Mouse (Mus musculus): ENCODE results near the gene Prr29.
"Not testable (repeated sequence)": the region's sequence is repeated elsewhere in the genome, so short reads cannot be mapped to it uniquely, and the experiment has no call there.

Gene Prr29

GRCm38 (mm10) chr11:106355382-106356128 is 9.7 kb upstream of the Prr29 start:
- no peak for DNase-seq (ENCODE audit: low spot score)

GRCm38 (mm10) chr11:106359350-106359749 is 5.9 kb upstream of the Prr29 start:
- DNase-seq (ENCODE audit: low spot score), result peak; percentile 67

GRCm38 (mm10) chr11:106364712-106365111 is 560 bp upstream of the Prr29 start:
- DNase-seq (ENCODE audit: low spot score), result peak; percentile 50

- DNase-seq (ENCODE audit: low spot score), result peak; percentile 87
Observed at GRCm38 (mm10) chr11:106366316-106366715, 1.0 kb downstream of the Prr29 start.

GRCm38 (mm10) chr11:106373998-106374397 is 8.7 kb downstream of the Prr29 start:
- no peak for DNase-seq (ENCODE audit: low spot score)

- no peak for DNase-seq (ENCODE audit: low spot score)
Observed at GRCm38 (mm10) chr11:106374559-106374958, 9.3 kb downstream of the Prr29 start.

GRCm38 (mm10) chr11:106374979-106375378 is 9.7 kb downstream of the Prr29 start:
- DNase-seq (ENCODE audit: low spot score), result no peak

- DNase-seq (ENCODE audit: low spot score), result no peak
Observed at GRCm38 (mm10) chr11:106381011-106381410, 15.7 kb downstream of the Prr29 start.

- DNase-seq (ENCODE audit: low spot score), result no peak
Observed at GRCm38 (mm10) chr11:106381883-106382282, 16.6 kb downstream of the Prr29 start.

GRCm38 (mm10) chr11:106382424-106382823 is 17.2 kb downstream of the Prr29 start:
- no peak for DNase-seq (ENCODE audit: low spot score)

GRCm38 (mm10) chr11:106383051-106383790 is 17.9 kb downstream of the Prr29 start:
- DNase-seq (ENCODE audit: low spot score), result no peak

GRCm38 (mm10) chr11:106386409-106386808 is 21.1 kb downstream of the Prr29 start:
- DNase-seq (ENCODE audit: low spot score), result no peak

- DNase-seq (ENCODE audit: low spot score), result no peak
Observed at GRCm38 (mm10) chr11:106387020-106387419, 21.7 kb downstream of the Prr29 start.

GRCm38 (mm10) chr11:106387791-106388216 is 22.5 kb downstream of the Prr29 start, which contains the start of gene Icam2:
Gene Icam2 (minus strand): TSS chr11:106388075.
- DNase-seq (ENCODE audit: low spot score), result no peak

- DNase-seq (ENCODE audit: low spot score), result no peak
Observed at GRCm38 (mm10) chr11:106389611-106390010, 24.3 kb downstream of the Prr29 start.

- DNase-seq (ENCODE audit: low spot score), result no peak
Observed at GRCm38 (mm10) chr11:106390757-106391156, 25.5 kb downstream of the Prr29 start.

GRCm38 (mm10) chr11:106391546-106392188 is 26.4 kb downstream of the Prr29 start:
- peak; percentile 92 for DNase-seq (ENCODE audit: low spot score)

- no peak for DNase-seq (ENCODE audit: low spot score)
Observed at GRCm38 (mm10) chr11:106392597-106393330, 27.5 kb downstream of the Prr29 start.

GRCm38 (mm10) chr11:106393331-106393616 is 28.0 kb downstream of the Prr29 start:
- no peak for DNase-seq (ENCODE audit: low spot score)

GRCm38 (mm10) chr11:106394055-106394454 is 28.8 kb downstream of the Prr29 start:
- not testable (repeated sequence) for DNase-seq (ENCODE audit: low spot score)

- peak; percentile 35 for DNase-seq (ENCODE audit: low spot score)
Observed at GRCm38 (mm10) chr11:106397656-106398055, 32.4 kb downstream of the Prr29 start.

GRCm38 (mm10) chr11:106398481-106398880 is 33.2 kb downstream of the Prr29 start:
- no peak for DNase-seq (ENCODE audit: low spot score)
